Mouse (Mus musculus) E14TG2a.4 (cell line): ENCODE measurements at regions not wholly inside any gene's neighbourhood (a gene's known extent, or its start where the extent isn't known, plus 50 kb on each side); places are given as distances from the start of the nearest gene placed in this dataset.

Experiments used
- CTCF ChIP-seq: conservative IDR thresholded peaks from 2 replicates; pipeline ENCODE4 v1.5.1; 2014; ENCODE audit warnings: low read length
- NANOG ChIP-seq: IDR thresholded peaks from 2 replicates; pipeline ENCODE4 v1.6.1; 2014; ENCODE audit warnings: borderline replicate concordance, low read length, mixed read lengths
- POU5F1 ChIP-seq: IDR thresholded peaks from 2 replicates; pipeline ENCODE4 v1.6.1; 2014; ENCODE audit warnings: low read length, borderline replicate concordance

DNA sequence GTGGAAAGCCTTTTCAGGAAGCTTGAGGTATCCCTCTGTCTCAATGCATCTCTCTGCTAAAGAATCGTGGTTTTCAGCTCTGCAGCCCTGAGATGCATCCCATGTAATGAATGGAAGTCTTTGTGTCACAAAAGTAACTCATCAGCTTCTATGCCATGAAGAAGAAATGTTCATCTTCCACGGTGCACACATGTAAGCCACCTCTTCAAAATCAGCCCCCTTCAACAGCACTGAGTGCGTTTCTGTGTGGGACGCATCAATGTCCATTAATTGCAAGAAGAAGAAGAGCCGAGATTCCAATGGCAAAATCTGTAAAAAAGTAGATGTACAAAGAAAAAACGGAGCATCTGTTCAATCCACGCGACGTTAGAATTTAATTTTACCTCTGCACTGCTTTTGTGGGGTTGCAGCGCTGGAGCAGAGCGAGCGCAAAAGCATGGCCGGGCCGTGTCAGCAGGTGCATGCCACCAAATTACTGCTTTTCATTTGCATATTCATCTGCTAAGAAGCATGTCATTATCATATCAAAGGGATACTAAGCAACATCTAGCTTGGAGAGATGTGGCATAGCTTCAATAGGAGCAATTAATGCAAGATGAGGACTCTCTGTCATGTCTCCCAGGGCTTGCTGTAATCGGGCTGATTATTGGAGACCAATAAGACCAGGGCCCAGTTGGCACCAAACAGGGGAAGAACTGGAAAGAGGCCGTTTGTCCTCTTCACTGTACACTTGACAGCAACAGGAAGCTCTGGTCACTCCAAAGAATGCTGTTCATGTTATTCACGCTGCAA, 185.0 kb upstream of the Sox2 start:
- TF ChIP-seq CTCF (no peak), POU5F1 (no peak), NANOG (no peak)
